Mouse (Mus musculus): Measurements from ENCODE around the gene Gm37419.

- TF ChIP-seq POLR2A (IDR thresholded peaks at IDR 0.05; ENCODE audit: low read depth, low read length): no peak
- no peak for TF ChIP-seq CTCF (conservative IDR thresholded peaks at IDR 0.05; ENCODE audit: insufficient read depth, insufficient read length, low read depth, low read length)
Observed at GRCm38 (mm10) chr16:23958938-23959337, 29.3 kb upstream of the Gm37419 start.
